Mouse (Mus musculus) stomach, embryonic 14.5 days (tissue): ENCODE data around the gene Scn1b. TPM values are rescaled to one million over a fixed set of nuclear protein-coding genes. Genes with fewer than 3 reads are reported as not detected.

Experiments
- ATAC-seq: fragments of 200-750 bp; cut with Nextera tagmentation; 2 replicates; pipeline ENCODE4 v1.8.0; 2017; ENCODE audit warnings: low read depth, moderate TSS enrichment; ENCODE audit not compliant: insufficient number of reproducible peaks, insufficient read depth, low FRiP score
- H3K27ac ChIP-seq: fragments of 300-500 bp; sonication (generic); 2 replicates; pipeline ENCODE4 v1.5.1; 2014; ENCODE audit warnings: mild to moderate bottlenecking, low read length, moderate library complexity, mixed read lengths
- H3K27me3 ChIP-seq: fragments of 300-500 bp; sonication (generic); 2 replicates; pipeline ENCODE4 v1.6.1; 2014; ENCODE audit warnings: low read length, control low read depth, mixed read lengths; ENCODE audit not compliant: control insufficient read depth, insufficient read depth
- H3K36me3 ChIP-seq: fragments of 300-500 bp; sonication (generic); 2 replicates; pipeline ENCODE4 v1.6.1; 2014; ENCODE audit warnings: mild to moderate bottlenecking, control low read depth, low read length, moderate library complexity, mixed read lengths; ENCODE audit not compliant: control insufficient read depth, insufficient read depth
- H3K4me1 ChIP-seq: fragments of 300-500 bp; sonication (generic); 2 replicates; pipeline ENCODE4 v1.6.1; 2014; ENCODE audit warnings: low read length, control low read depth, mixed read lengths; ENCODE audit not compliant: control insufficient read depth, insufficient read depth
- H3K4me2 ChIP-seq: fragments of 300-500 bp; sonication (generic); replicated peaks from 2 replicates; pipeline ENCODE4 v1.6.1; 2014; ENCODE audit warnings: low read depth, low read length, control low read depth
- H3K4me3 ChIP-seq: fragments of 300-500 bp; sonication (generic); 2 replicates; pipeline ENCODE4 v1.5.1; 2014; ENCODE audit warnings: low read depth, low read length, control low read depth
- H3K9ac ChIP-seq: fragments of 300-500 bp; sonication (generic); replicated peaks from 2 replicates; pipeline ENCODE4 v1.6.1; 2014; ENCODE audit warnings: low read depth, mild to moderate bottlenecking, control low read depth, low read length, moderate library complexity, mixed read lengths
- H3K9me3 ChIP-seq: fragments of 300-500 bp; sonication (generic); 2 replicates; pipeline ENCODE4 v1.6.1; 2016; ENCODE audit warnings: low read depth, low read length, control low read depth; ENCODE audit not compliant: control insufficient read depth
- WGBS: fragments of 180-500 bp; shearing (Covaris S2); extraction: QIAGEN DNeasy Blood & Tissue Kit; methylation state at CpG from one replicate; pipeline ENCODE4 v1.1.7; 2014; 5-methylcytosine and 5-hydroxymethylcytosine counted together
- polyA plus RNA-seq: library from polyadenylated mRNA; unstranded; fragments of >200 nt; fragmentation: Nextera tagmentation; extraction: Ambion mirVana; gene quantifications from 2 replicates; pipeline ENCODE4 v1.2.1, GENCODE M21; 2014

The Scn1b gene
- polyA plus RNA-seq, 1 experiment from 2014 or later, result 1.2 TPM

- H3K9me3 ChIP-seq, result no peaks in the 10 kb centered on the region
- peak overlapping the region; percentile 30 for H3K4me3 ChIP-seq
- no peaks in the 10 kb centered on the region for H3K27me3 ChIP-seq
- H3K4me1 ChIP-seq, result peaks cover 27% of the 10 kb centered on the region
- 70% methylated on average over 5 of the region's 5 CpGs for WGBS
- H3K4me2 ChIP-seq, result peak overlapping the region; percentile 34
- H3K36me3 ChIP-seq, result 0 out of 2 replicates have a peak, but pooled peaks cover 3% of the 10 kb centered on the region
- peak overlapping the region; percentile 87; the same call in 1 of the 2 replicates for H3K27ac ChIP-seq
- H3K9ac ChIP-seq, result no peak overlapping the region
- ATAC-seq, result no peak
Measured at GRCm38 (mm10) chr7:31074713-31075069, 52.1 kb downstream of the Scn1b start.

DNA sequence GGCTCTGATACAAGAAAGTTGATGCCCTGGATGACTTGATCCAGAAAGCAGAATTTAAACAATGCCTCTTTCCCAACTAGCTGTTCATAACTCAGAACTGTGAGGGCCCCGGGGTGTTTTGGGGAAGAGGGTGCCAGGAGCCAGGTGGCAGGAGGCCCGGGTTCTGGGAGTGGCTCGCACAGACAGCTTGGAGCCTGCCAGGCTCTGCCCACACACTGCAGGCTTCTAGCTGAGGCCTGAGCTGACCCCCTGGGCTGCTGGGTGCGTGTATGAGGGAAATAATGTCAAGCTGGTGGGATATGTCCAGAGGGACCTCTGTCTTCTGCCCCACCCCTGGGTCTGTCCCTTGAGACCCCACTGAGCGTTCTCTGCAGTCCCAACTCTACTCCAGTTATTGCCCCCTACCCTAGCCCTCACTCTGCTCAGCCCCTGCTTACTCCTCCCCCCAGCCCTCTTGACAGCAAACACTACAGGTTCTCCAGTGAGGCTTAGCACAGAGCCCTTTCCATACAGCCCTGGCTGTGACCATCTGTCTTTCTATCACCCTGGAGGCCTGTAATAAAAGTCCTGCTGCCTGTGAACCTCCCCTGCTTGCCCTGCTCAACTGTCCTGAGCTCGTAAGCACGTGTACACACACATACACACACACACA lies 52.6 kb downstream of the Scn1b start:
- Histone ChIP-seq H3K27ac (peak overlapping the region; percentile 87), H3K36me3 (peaks cover 3% of the 10 kb centered on the region; the same call in 1 of the 2 replicates), H3K4me1 (peaks cover 27% of the 10 kb centered on the region), H3K4me2 (peak overlapping the region; percentile 34), H3K9ac (no peak overlapping the region), H3K4me3 (peak overlapping the region; percentile 30), H3K9me3 (no peaks in the 10 kb centered on the region), H3K27me3 (no peaks in the 10 kb centered on the region)
- no peak for ATAC-seq
- 49% methylated on average over 7 of the region's 7 CpGs for WGBS

DNA sequence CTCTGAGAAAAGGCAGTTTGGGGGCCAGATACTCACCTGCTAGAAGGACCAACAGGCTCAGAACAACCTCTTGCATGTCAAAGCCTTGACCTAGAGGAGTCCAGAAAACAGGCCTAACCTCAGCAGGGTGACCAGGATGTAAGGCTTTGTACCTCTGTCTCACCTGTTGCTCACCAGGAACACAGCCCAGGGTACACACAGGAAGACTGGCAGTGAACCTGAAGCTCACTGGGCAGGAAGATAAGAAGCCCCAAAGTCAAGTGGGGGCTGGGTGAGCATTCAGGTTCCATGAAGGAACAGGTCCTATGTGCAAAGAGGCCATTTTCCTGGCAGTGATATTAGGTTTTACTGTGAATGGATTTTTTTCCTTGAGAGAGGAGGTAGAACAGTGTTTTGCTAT lies 53.3 kb downstream of the Scn1b start:
- Histone ChIP-seq H3K27me3 (no peaks in the 10 kb centered on the region), H3K9ac (no peak overlapping the region), H3K4me3 (no peak overlapping the region), H3K36me3 (peaks cover 3% of the 10 kb centered on the region; the same call in 1 of the 2 replicates), H3K4me1 (peaks cover 27% of the 10 kb centered on the region), H3K9me3 (no peaks in the 10 kb centered on the region), H3K4me2 (no peak overlapping the region; the same call in 1 of the 2 replicates), H3K27ac (peak overlapping the region; percentile 87)
- ATAC-seq, result 0 out of 2 replicates have a peak, but pooled peaks have one; percentile 20

DNA sequence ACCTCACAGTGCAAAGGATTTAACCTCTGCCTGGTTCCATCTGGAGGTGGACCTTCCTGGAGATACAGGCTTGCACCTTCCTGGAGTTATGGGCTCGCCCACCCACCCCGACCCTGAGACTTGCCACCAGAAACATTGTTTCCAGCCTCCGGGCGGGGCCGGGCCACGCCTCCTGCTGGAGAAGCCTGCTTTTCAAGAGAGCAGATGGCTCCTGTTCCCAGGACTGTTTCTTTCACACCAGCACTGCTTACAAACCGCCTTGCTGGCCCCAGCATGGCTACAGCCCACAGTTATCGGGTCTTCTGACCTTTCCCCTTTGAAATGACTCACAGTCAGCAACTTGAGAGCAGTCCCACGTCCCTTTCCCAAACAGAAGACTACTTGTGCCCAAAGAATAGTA lies 54.5 kb downstream of the Scn1b start:
- 39% methylated on average over 9 of the region's 9 CpGs for WGBS
- Histone ChIP-seq H3K9ac (no peak overlapping the region), H3K4me3 (0 out of 2 replicates have a peak overlapping the region, but pooled peaks have one; percentile 6), H3K27me3 (no peaks in the 10 kb centered on the region), H3K36me3 (peaks cover 3% of the 10 kb centered on the region; the same call in 1 of the 2 replicates), H3K27ac (peak overlapping the region; percentile 87), H3K4me2 (peak overlapping the region; percentile 26), H3K9me3 (no peaks in the 10 kb centered on the region), H3K4me1 (peaks cover 28% of the 10 kb centered on the region)
- no peak for ATAC-seq

DNA sequence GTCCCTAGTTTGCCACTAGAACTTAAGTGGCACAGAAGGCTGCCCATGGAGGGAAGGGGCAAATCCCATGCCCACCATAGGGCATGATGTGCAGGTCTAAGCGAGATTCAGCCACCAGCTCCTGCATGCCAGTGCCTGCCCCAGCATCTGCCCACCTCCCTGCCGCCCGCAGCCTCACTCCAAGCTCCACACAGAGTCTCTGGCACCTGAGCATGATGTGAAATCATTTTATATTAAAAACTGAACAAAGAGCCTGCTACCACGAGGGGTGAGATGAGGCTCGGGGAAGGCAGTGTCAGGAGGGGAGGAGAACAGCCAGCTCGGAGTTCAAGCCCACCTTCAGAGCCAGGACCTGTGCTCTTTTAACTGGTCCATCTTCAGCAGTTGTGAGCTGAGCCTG lies 56.5 kb downstream of the Scn1b start:
- Histone ChIP-seq H3K27ac (0 out of 2 replicates have a peak overlapping the region, but pooled peaks have one; percentile 15), H3K27me3 (no peaks in the 10 kb centered on the region), H3K4me3 (no peak overlapping the region), H3K9me3 (no peaks in the 10 kb centered on the region), H3K4me2 (no peak overlapping the region), H3K36me3 (peaks cover 3% of the 10 kb centered on the region; the same call in 1 of the 2 replicates), H3K4me1 (peaks cover 29% of the 10 kb centered on the region), H3K9ac (no peak overlapping the region)
- ATAC-seq, result no peak
- 70% methylated on average over 6 of the region's 6 CpGs for WGBS

DNA sequence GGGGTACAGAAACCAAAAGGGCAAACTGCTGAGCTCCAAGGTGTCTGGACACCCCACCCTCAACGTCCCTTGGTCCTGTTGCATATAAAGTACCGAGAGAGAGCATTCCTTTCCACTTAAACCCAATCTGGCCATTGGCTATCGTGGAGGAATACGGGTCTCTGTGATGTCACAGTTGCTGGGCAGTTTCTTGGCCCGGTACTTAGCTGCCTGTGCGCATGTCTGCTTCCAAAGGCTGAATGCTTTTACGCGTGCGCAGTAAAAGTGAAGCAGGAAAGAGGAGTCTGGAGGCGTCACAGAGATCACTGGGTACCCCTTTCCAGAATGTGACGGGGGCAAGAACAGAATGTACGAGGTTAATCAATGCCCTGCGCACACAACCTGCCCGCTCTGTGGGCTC lies 57.3 kb downstream of the Scn1b start:
- Histone ChIP-seq H3K36me3 (peaks cover 3% of the 10 kb centered on the region; the same call in 1 of the 2 replicates), H3K4me3 (no peak overlapping the region), H3K4me1 (peaks cover 29% of the 10 kb centered on the region), H3K9me3 (no peaks in the 10 kb centered on the region), H3K27me3 (no peaks in the 10 kb centered on the region), H3K9ac (no peak overlapping the region), H3K4me2 (no peak overlapping the region), H3K27ac (no peak overlapping the region)
- ATAC-seq, result no peak
- 87% methylated on average over 14 of the region's 14 CpGs for WGBS

DNA sequence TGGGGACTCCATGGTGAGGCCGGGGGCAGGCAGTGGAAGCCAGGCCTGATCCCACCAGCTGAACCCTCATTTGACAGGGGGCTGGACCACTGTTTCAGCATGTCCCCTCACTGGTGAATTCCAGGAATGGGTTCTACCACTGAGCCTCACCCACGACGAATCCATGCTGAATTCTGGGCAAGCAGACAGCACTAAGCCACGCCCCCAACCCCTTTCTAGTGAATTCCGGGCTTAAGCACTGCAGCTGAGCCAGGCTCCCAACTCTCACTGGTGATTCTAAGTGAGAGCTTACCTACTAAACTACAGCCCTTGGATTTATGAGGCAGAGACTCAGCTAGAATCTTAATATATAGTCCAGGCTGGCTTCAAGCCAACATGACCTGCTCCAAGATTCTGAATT lies 59.0 kb downstream of the Scn1b start:
- ATAC-seq, result peak; percentile 29; the same call in 1 of the 2 replicates
- WGBS, result 29% methylated on average over 5 of the region's 5 CpGs
- H3K9me3 ChIP-seq, result no peaks in the 10 kb centered on the region
- no peak overlapping the region for H3K9ac ChIP-seq
- no peak overlapping the region for H3K4me3 ChIP-seq
- no peak overlapping the region for H3K4me2 ChIP-seq
- peaks cover 3% of the 10 kb centered on the region; the same call in 1 of the 2 replicates for H3K36me3 ChIP-seq
- peak overlapping the region; percentile 44; the same call in 1 of the 2 replicates for H3K27ac ChIP-seq
- H3K27me3 ChIP-seq, result no peaks in the 10 kb centered on the region
- H3K4me1 ChIP-seq, result peaks cover 26% of the 10 kb centered on the region
